Mouse (Mus musculus): ENCODE data around the gene Epb41.
A peak's percentile ranks its signal among the peaks of the same experiment; 100 is the strongest.

Epb41 gene

GRCm38 (mm10) chr4:131998641-131999040 is 76.5 kb downstream of the Epb41 start:
- no peak for DNase-seq

GRCm38 (mm10) chr4:131997476-131997875 is 77.6 kb downstream of the Epb41 start:
- DNase-seq, result no peak

- peak; percentile 36 for DNase-seq
Observed at GRCm38 (mm10) chr4:131996985-131997384, 78.1 kb downstream of the Epb41 start.

- no peak for DNase-seq
Observed at GRCm38 (mm10) chr4:131993792-131994191, 81.3 kb downstream of the Epb41 start.

- no peak for DNase-seq
Observed at GRCm38 (mm10) chr4:131982881-131983538, 92.1 kb downstream of the Epb41 start.

GRCm38 (mm10) chr4:131981755-131982154 is 93.4 kb downstream of the Epb41 start:
- peak; percentile 18 for DNase-seq

- DNase-seq, result peak; percentile 85
Observed at GRCm38 (mm10) chr4:131977201-131977600, 97.9 kb downstream of the Epb41 start.

- DNase-seq, result no peak
Observed at GRCm38 (mm10) chr4:131970244-131970853, 104.8 kb downstream of the Epb41 start.

- DNase-seq, result no peak
Observed at GRCm38 (mm10) chr4:131968873-131969272, 106.2 kb downstream of the Epb41 start.

GRCm38 (mm10) chr4:131957161-131957560 is 118.0 kb downstream of the Epb41 start:
- DNase-seq, result no peak

GRCm38 (mm10) chr4:131950657-131951056 is 124.5 kb downstream of the Epb41 start:
- no peak for DNase-seq

GRCm38 (mm10) chr4:131949903-131950302 is 125.2 kb downstream of the Epb41 start:
- DNase-seq, result no peak

- DNase-seq, result no peak
Observed at GRCm38 (mm10) chr4:131947848-131948247, 127.3 kb downstream of the Epb41 start.

- DNase-seq, result no peak
Observed at GRCm38 (mm10) chr4:131940846-131941245, 134.3 kb downstream of the Epb41 start.

- no peak for DNase-seq
Observed at GRCm38 (mm10) chr4:131939459-131939858, 135.7 kb downstream of the Epb41 start.

- DNase-seq, result no peak
Observed at GRCm38 (mm10) chr4:131929146-131929545, 146.0 kb downstream of the Epb41 start.

- no peak for DNase-seq
Observed at GRCm38 (mm10) chr4:131924096-131924810, 150.9 kb downstream of the Epb41 start.

GRCm38 (mm10) chr4:131922404-131922803 is 152.7 kb downstream of the Epb41 start:
- no peak for DNase-seq

- DNase-seq, result peak; percentile 35
Observed at GRCm38 (mm10) chr4:131921461-131922346, 153.4 kb downstream of the Epb41 start, which contains the start of gene Tmem200b. Gene Tmem200b, plus strand, starts transcription at chr4:131921771.

- DNase-seq, result peak; percentile 38
Observed at GRCm38 (mm10) chr4:131920595-131921351, 154.3 kb downstream of the Epb41 start.

- DNase-seq, result peak; percentile 39
Observed at GRCm38 (mm10) chr4:131920141-131920594, 155.0 kb downstream of the Epb41 start.

Data from thymus, postnatal 4 days (tissue).